Mouse (Mus musculus) cerebellum, adult 2 months (tissue): Measurements from ENCODE around the gene Nup54. TPM values are rescaled to one million over a fixed set of nuclear protein-coding genes. Genes with fewer than 3 reads are reported as not detected.
A peak's percentile ranks its signal among the peaks of the same experiment; 100 is the strongest.

Source experiments
- DNase-seq, 2 experiments: peaks; one replicate each; pipeline ENCODE4 v3.0.0; 2021
- H3K27ac ChIP-seq: fragments of 200-500 bp; 2 replicates; pipeline ENCODE4 v1.5.1; 2012; ENCODE audit warnings: low read length, control low read depth, inconsistent platforms; ENCODE audit not compliant: insufficient read depth
- H3K27me3 ChIP-seq: fragments of 200-500 bp; 2 replicates; pipeline ENCODE4 v1.6.1; 2012; ENCODE audit warnings: inconsistent platforms, mild to moderate bottlenecking, low read length, moderate library complexity; ENCODE audit not compliant: control insufficient read depth, insufficient read depth
- H3K4me1 ChIP-seq: fragments of 200-500 bp; 2 replicates; pipeline ENCODE4 v1.6.1; 2011; ENCODE audit warnings: low read length; ENCODE audit not compliant: control insufficient read depth, insufficient read depth
- H3K4me3 ChIP-seq: fragments of 200-500 bp; replicated peaks from 2 replicates; pipeline ENCODE3; 2011; ENCODE audit warnings: mild to moderate bottlenecking, low read depth, low read length, control low read depth; ENCODE audit not compliant: insufficient read depth
- CTCF ChIP-seq: fragments of 200-500 bp; IDR thresholded peaks from 2 replicates; pipeline ENCODE4 v1.5.1; 2011; ENCODE audit warnings: low read depth, mild to moderate bottlenecking, control low read depth, low read length, moderate library complexity, borderline replicate concordance; ENCODE audit not compliant: insufficient read depth
- POLR2A ChIP-seq: fragments of 200-500 bp; IDR thresholded peaks from 2 replicates; pipeline ENCODE4 v1.6.1; 2011; ENCODE audit warnings: low read length, control low read depth, borderline replicate concordance; ENCODE audit not compliant: insufficient read depth
- WGBS: fragments of 180-500 bp; shearing (Covaris S2); methylation state at CpG from one replicate; pipeline ENCODE4 v1.1.7; 2018; 5-methylcytosine and 5-hydroxymethylcytosine counted together
- polyA plus RNA-seq: library from polyadenylated mRNA; depleted of rRNA; stranded (reverse); fragments of >200 nt; gene quantifications from 2 replicates; pipeline ENCODE4 v1.2.3, GENCODE M21; 2012; rRNA removed

The Nup54 gene
- 33.0 and 36.9 TPM in 2 replicates for polyA plus RNA-seq

- DNase-seq, result peak; percentile 96 to 97
Measured at GRCm38 (mm10) chr5:92435025-92435584, at the start of gene Nup54. Nup54 (minus strand) TSS chr5:92435219.

GRCm38 (mm10) chr5:92472863-92473262, 37.8 kb upstream of the Nup54 start:
- Histone ChIP-seq H3K27me3 (no peaks in the 10 kb centered on the region), H3K27ac (no peak overlapping the region), H3K4me3 (no peak overlapping the region), H3K4me1 (peaks cover 7% of the 10 kb centered on the region; the same call in 1 of the 2 replicates)
- DNase-seq, result no peak
- 81% methylated on average over 5 of the region's 5 CpGs for WGBS
- TF ChIP-seq CTCF, result no peak

More at GRCm38 (mm10) chr5:92435025-92435584, at the start of gene Nup54:
- Histone ChIP-seq H3K4me3 (peak within 1 kb of the TSS; percentile 76), H3K27ac (no peak within 1 kb of the TSS), H3K4me1 (no peaks in the 10 kb centered on the region), H3K27me3 (no peaks in the 10 kb centered on the region)
- TF ChIP-seq CTCF (no peak), POLR2A (peak; percentile 81)
- WGBS, result 0% methylated on average over 34 of the region's 34 CpGs

GRCm38 (mm10) chr5:92471531-92471930, 36.5 kb upstream of the Nup54 start:
- 89% methylated on average over 4 of the region's 4 CpGs for WGBS

GRCm38 (mm10) chr5:92469201-92470130, 34.4 kb upstream of the Nup54 start:
- Histone ChIP-seq H3K27me3 (no peaks in the 10 kb centered on the region), H3K4me3 (no peak overlapping the region), H3K4me1 (peaks cover 7% of the 10 kb centered on the region; the same call in 1 of the 2 replicates), H3K27ac (no peak overlapping the region)
- 64% methylated on average over 18 of the region's 18 CpGs for WGBS
- no peak for TF ChIP-seq CTCF
- TF ChIP-seq POLR2A, result no peak
- peak; percentile 46 to 61 for DNase-seq

More at GRCm38 (mm10) chr5:92471531-92471930, 36.5 kb upstream of the Nup54 start:
- H3K27ac ChIP-seq, result no peak overlapping the region
- TF ChIP-seq CTCF (no peak), POLR2A (no peak)
- no peak overlapping the region for H3K4me3 ChIP-seq
- H3K4me1 ChIP-seq, result peaks cover 7% of the 10 kb centered on the region; the same call in 1 of the 2 replicates
- no peak for DNase-seq
- no peaks in the 10 kb centered on the region for H3K27me3 ChIP-seq

- no peak for DNase-seq
- TF ChIP-seq POLR2A (no peak), CTCF (no peak)
- no peak overlapping the region for H3K27ac ChIP-seq
- 68% methylated on average over 6 of the region's 6 CpGs for WGBS
- peaks cover 7% of the 10 kb centered on the region; the same call in 1 of the 2 replicates for H3K4me1 ChIP-seq
- H3K4me3 ChIP-seq, result no peak overlapping the region
- H3K27me3 ChIP-seq, result no peaks in the 10 kb centered on the region
Measured at GRCm38 (mm10) chr5:92468234-92468633, 33.2 kb upstream of the Nup54 start.

GRCm38 (mm10) chr5:92467102-92467766, 32.2 kb upstream of the Nup54 start:
- TF ChIP-seq CTCF, result no peak
- TF ChIP-seq POLR2A, result no peak
- H3K27me3 ChIP-seq, result no peaks in the 10 kb centered on the region
- 85% methylated on average over 8 of the region's 8 CpGs for WGBS
- peaks cover 7% of the 10 kb centered on the region; the same call in 1 of the 2 replicates for H3K4me1 ChIP-seq
- no peak for DNase-seq
- H3K27ac ChIP-seq, result no peak overlapping the region
- no peak overlapping the region for H3K4me3 ChIP-seq

- H3K27ac ChIP-seq, result no peak overlapping the region
- H3K4me1 ChIP-seq, result peaks cover 7% of the 10 kb centered on the region; the same call in 1 of the 2 replicates
- H3K27me3 ChIP-seq, result no peaks in the 10 kb centered on the region
- no peak overlapping the region for H3K4me3 ChIP-seq
- no peak for DNase-seq
- no peak for TF ChIP-seq CTCF
- no peak for TF ChIP-seq POLR2A
- 87% methylated on average over 5 of the region's 5 CpGs for WGBS
Measured at GRCm38 (mm10) chr5:92465511-92465910, 30.5 kb upstream of the Nup54 start.

- Histone ChIP-seq H3K4me1 (no peaks in the 10 kb centered on the region), H3K27me3 (no peaks in the 10 kb centered on the region), H3K27ac (no peak overlapping the region), H3K4me3 (no peak overlapping the region)
- TF ChIP-seq CTCF (peak; percentile 84), POLR2A (no peak)
- WGBS, result 17% methylated on average over 5 of the region's 5 CpGs
- peak; percentile 61 to 62 for DNase-seq
Measured at GRCm38 (mm10) chr5:92461321-92461720, 26.3 kb upstream of the Nup54 start.
